In genomic region chr2:172477860-172478259, GRCm38 (mm10) we compare ENCODE assay signal across 7 mouse cellular contexts. TPM values are rescaled to one million over a fixed set of nuclear protein-coding genes. Genes with fewer than 3 reads are reported as not detected.
DNase-seq lines count a peak whose midpoint lies in the region; ATAC-seq and TF ChIP-seq lines count a peak whose summit lies in the region.

No protein-coding gene starts in this region.

- 8% methylated on average over 2 of the region's 2 CpGs for WGBS in thymus, adult 2 months
- 3% methylated on average over 2 of the region's 2 CpGs for WGBS in forebrain, embryonic 10.5 days
- WGBS in lung, embryonic 14.5 days, result 1% methylated on average over 2 of the region's 2 CpGs
- 11% methylated on average over 2 of the region's 2 CpGs for WGBS in neural tube, embryonic 15.5 days

- no peaks in the 10 kb centered on the region for H3K27me3 ChIP-seq in thymus, adult 2 months (ENCODE audit: control insufficient read depth, insufficient read depth, low read length)
- H3K27me3 ChIP-seq in forebrain, embryonic 10.5 days (ENCODE audit: poor library complexity, severe bottlenecking), result 0 out of 2 replicates have a peak, but pooled peaks cover 8% of the 10 kb centered on the region
- H3K27me3 ChIP-seq in lung, embryonic 14.5 days (ENCODE audit: insufficient read depth, low read length), result no peaks in the 10 kb centered on the region
- H3K27me3 ChIP-seq in neural tube, embryonic 15.5 days (replicated peaks), result peaks cover 3% of the 10 kb centered on the region; the same call in 1 of the 2 replicates

- TF ChIP-seq POLR2A in thymus, adult 2 months (IDR thresholded peaks at IDR 0.05; ENCODE audit: control insufficient read depth, extremely low read depth, insufficient read depth, low read length, poor library complexity), result no peak

- H3K36me3 ChIP-seq in thymus, adult 2 months (ENCODE audit: control insufficient read depth, insufficient read depth, low read length), result no peaks in the 10 kb centered on the region
- H3K36me3 ChIP-seq in forebrain, embryonic 10.5 days (replicated peaks), result no peaks in the 10 kb centered on the region
- no peaks in the 10 kb centered on the region for H3K36me3 ChIP-seq in lung, embryonic 14.5 days (ENCODE audit: insufficient read depth)
- H3K36me3 ChIP-seq in neural tube, embryonic 15.5 days, result no peaks in the 10 kb centered on the region

- DNase-seq in thymus, adult 2 months, result peak; percentile 49
- no peak for DNase-seq in thymus, postnatal 36 days
- peak; percentile 83 for DNase-seq in adipocyte (ENCODE audit: low spot score)
- peak; percentile 46 for DNase-seq in forebrain, embryonic 10.5 days (ENCODE audit: extremely low spot score, low spot score)
- DNase-seq in hindlimb bud, embryonic 11.5 days (ENCODE audit: extremely low spot score, low read depth, low spot score), result peak; percentile 61
- peak; percentile 85 for DNase-seq in lung, embryonic 14.5 days

- TF ChIP-seq CTCF in thymus, adult 2 months (IDR thresholded peaks at IDR 0.05; ENCODE audit: borderline replicate concordance, control insufficient read depth, extremely low read depth, insufficient read depth, low read length, poor library complexity), result no peak
- TF ChIP-seq CTCF in lung, embryonic 14.5 days (IDR thresholded peaks at IDR 0.05; ENCODE audit: low read depth), result peak; percentile 85

- no peak overlapping the region for H3K9ac ChIP-seq in lung, embryonic 14.5 days
- no peak overlapping the region for H3K9ac ChIP-seq in neural tube, embryonic 15.5 days (replicated peaks)

- H3K4me2 ChIP-seq in lung, embryonic 14.5 days, result no peak overlapping the region
- no peak overlapping the region for H3K4me2 ChIP-seq in neural tube, embryonic 15.5 days

- H3K4me1 ChIP-seq in thymus, adult 2 months (replicated peaks; ENCODE audit: control insufficient read depth, insufficient read depth, low read length), result peaks cover 20% of the 10 kb centered on the region
- peaks cover 13% of the 10 kb centered on the region for H3K4me1 ChIP-seq in forebrain, embryonic 10.5 days
- H3K4me1 ChIP-seq in lung, embryonic 14.5 days (ENCODE audit: insufficient read depth), result no peaks in the 10 kb centered on the region; the same call in 1 of the 2 replicates
- H3K4me1 ChIP-seq in neural tube, embryonic 15.5 days, result 0 out of 2 replicates have a peak, but pooled peaks cover 4% of the 10 kb centered on the region

- H3K27ac ChIP-seq in thymus, adult 2 months (ENCODE audit: control insufficient read depth, insufficient read depth, low read length), result no peak overlapping the region
- H3K27ac ChIP-seq in forebrain, embryonic 10.5 days, result no peak overlapping the region
- no peak overlapping the region for H3K27ac ChIP-seq in lung, embryonic 14.5 days (ENCODE audit: low read depth)
- H3K27ac ChIP-seq in neural tube, embryonic 15.5 days (replicated peaks), result no peak overlapping the region

- no peak overlapping the region for H3K4me3 ChIP-seq in thymus, adult 2 months (ENCODE audit: control insufficient read depth, insufficient read depth, low read length)
- H3K4me3 ChIP-seq in forebrain, embryonic 10.5 days, result no peak overlapping the region
- no peak overlapping the region for H3K4me3 ChIP-seq in lung, embryonic 14.5 days (ENCODE audit: low read depth, low read length)
- no peak overlapping the region for H3K4me3 ChIP-seq in neural tube, embryonic 15.5 days (replicated peaks)

- peak; percentile 36; the same call in 1 of the 2 replicates for ATAC-seq in lung, embryonic 14.5 days (ENCODE audit: insufficient read depth)
- 0 out of 2 replicates have a peak, but pooled peaks have one; percentile 14 for ATAC-seq in neural tube, embryonic 15.5 days (ENCODE audit: low FRiP score)

- H3K9me3 ChIP-seq in forebrain, embryonic 10.5 days, result no peaks in the 10 kb centered on the region
- no peaks in the 10 kb centered on the region for H3K9me3 ChIP-seq in lung, embryonic 14.5 days (ENCODE audit: low read depth, low read length)
- no peaks in the 10 kb centered on the region for H3K9me3 ChIP-seq in neural tube, embryonic 15.5 days (replicated peaks)

RNA-seq across cellular contexts. Expression of gene Fam209, which starts 5.5 kb away (rescaled TPM):
- polyA plus RNA-seq in thymus, adult 2 months (2012; rRNA removed), result 0.42 and 0.81 TPM in 2 replicates
- polyA plus RNA-seq in forebrain, embryonic 10.5 days (2016; fragmentation: Nextera tagmentation; extraction: Ambion mirVana), result 0.50 and 0.55 TPM in 2 replicates
- 0.28 TPM in 1 of 2 replicates, not detected in the other for polyA plus RNA-seq in lung, embryonic 14.5 days (2014; fragmentation: Nextera tagmentation; extraction: Ambion mirVana)
- not detected in 2 replicates for polyA plus RNA-seq in neural tube, embryonic 15.5 days (2015; fragmentation: Nextera tagmentation; extraction: Ambion mirVana)

RNA-seq across cellular contexts. Expression of gene Gcnt7, which starts 19.5 kb away (rescaled TPM):
- polyA plus RNA-seq in thymus, adult 2 months (2012; rRNA removed), result not detected in 2 replicates
- polyA plus RNA-seq in forebrain, embryonic 10.5 days (2016; fragmentation: Nextera tagmentation; extraction: Ambion mirVana), result 1.6 and 2.6 TPM in 2 replicates
- 1.2 and 1.5 TPM in 2 replicates for polyA plus RNA-seq in lung, embryonic 14.5 days (2014; fragmentation: Nextera tagmentation; extraction: Ambion mirVana)
- 1.1 and 1.4 TPM in 2 replicates for polyA plus RNA-seq in neural tube, embryonic 15.5 days (2015; fragmentation: Nextera tagmentation; extraction: Ambion mirVana)

RNA-seq across cellular contexts. Expression of gene Rtf2, which starts 37.5 kb away (rescaled TPM):
- 79.6 and 86.7 TPM in 2 replicates for polyA plus RNA-seq in thymus, adult 2 months (2012; rRNA removed)
- 84.8 and 85.6 TPM in 2 replicates for polyA plus RNA-seq in forebrain, embryonic 10.5 days (2016; fragmentation: Nextera tagmentation; extraction: Ambion mirVana)
- 69.7 and 73.6 TPM in 2 replicates for polyA plus RNA-seq in lung, embryonic 14.5 days (2014; fragmentation: Nextera tagmentation; extraction: Ambion mirVana)
- 89.8 and 93.4 TPM in 2 replicates for polyA plus RNA-seq in neural tube, embryonic 15.5 days (2015; fragmentation: Nextera tagmentation; extraction: Ambion mirVana)

Comparison
In these comparisons a context has a peak if more than half of its experiments do, and no peak if none do; other contexts are left out.
1. DNase-seq: peak in thymus, adult 2 months (single experiment), adipocyte (single experiment), forebrain, embryonic 10.5 days (single experiment), hindlimb bud, embryonic 11.5 days (single experiment) and lung, embryonic 14.5 days (single experiment); none in thymus, postnatal 36 days (0 of 2).